Mouse (Mus musculus) embryonic facial prominence, embryonic 14.5 days (tissue): ENCODE measurements around the gene Ptprf. TPM values are rescaled to one million over a fixed set of nuclear protein-coding genes. Genes with fewer than 3 reads are reported as not detected.

Source experiments
- ATAC-seq: fragments of 200-750 bp; cut with Nextera tagmentation; 2 replicates; pipeline ENCODE4 v1.8.0; 2017; ENCODE audit warnings: low read depth, moderate number of reproducible peaks, moderate TSS enrichment
- DNase-seq: peaks from one replicate; pipeline ENCODE4 v3.0.0-alpha.2; 2015; ENCODE audit warnings: low spot score
- H3K27ac ChIP-seq: fragments of 300-500 bp; sonication (generic); replicated peaks from 2 replicates; pipeline ENCODE4 v1.5.1; 2014; ENCODE audit warnings: low read depth, mild to moderate bottlenecking, low read length, moderate library complexity
- H3K27me3 ChIP-seq: fragments of 300-500 bp; sonication (generic); replicated peaks from 2 replicates; pipeline ENCODE4 v1.6.1; 2014; ENCODE audit warnings: low read length; ENCODE audit not compliant: control insufficient read depth, insufficient read depth
- H3K36me3 ChIP-seq: fragments of 300-500 bp; sonication (generic); 2 replicates; pipeline ENCODE4 v1.6.1; 2014; ENCODE audit warnings: low read length, mixed read lengths; ENCODE audit not compliant: control insufficient read depth, insufficient read depth
- H3K4me1 ChIP-seq: fragments of 300-500 bp; sonication (generic); 2 replicates; pipeline ENCODE4 v1.6.1; 2014; ENCODE audit warnings: antibody characterized with exemption, low read length; ENCODE audit not compliant: control insufficient read depth, insufficient read depth
- H3K4me2 ChIP-seq: fragments of 300-500 bp; sonication (generic); 2 replicates; pipeline ENCODE4 v1.6.1; 2014; ENCODE audit warnings: low read depth, mild to moderate bottlenecking, low read length, moderate library complexity, mixed read lengths
- H3K4me3 ChIP-seq: fragments of 300-500 bp; sonication (generic); 2 replicates; pipeline ENCODE4 v1.5.1; 2014; ENCODE audit warnings: low read depth, mild to moderate bottlenecking, low read length
- H3K9ac ChIP-seq: fragments of 300-500 bp; sonication (generic); 2 replicates; pipeline ENCODE4 v1.6.1; 2014; ENCODE audit warnings: low read depth, mild to moderate bottlenecking, low read length, moderate library complexity, mixed read lengths
- H3K9me3 ChIP-seq: fragments of 300-500 bp; sonication (generic); 2 replicates; pipeline ENCODE4 v1.6.1; 2016; ENCODE audit warnings: low read length; ENCODE audit not compliant: control insufficient read depth
- WGBS: fragments of 180-500 bp; shearing (Covaris S2); extraction: QIAGEN DNeasy Blood & Tissue Kit; methylation state at CpG from one replicate; pipeline ENCODE4 v1.1.7; 2014; 5-methylcytosine and 5-hydroxymethylcytosine counted together
- polyA plus RNA-seq: library from polyadenylated mRNA; unstranded; fragments of >200 nt; fragmentation: Nextera tagmentation; extraction: Ambion mirVana; gene quantifications from 2 replicates; pipeline ENCODE4 v1.2.1, GENCODE M21; 2014

The Ptprf gene
- polyA plus RNA-seq, 1 experiment from 2014 or later, result 59.8 TPM

DNA sequence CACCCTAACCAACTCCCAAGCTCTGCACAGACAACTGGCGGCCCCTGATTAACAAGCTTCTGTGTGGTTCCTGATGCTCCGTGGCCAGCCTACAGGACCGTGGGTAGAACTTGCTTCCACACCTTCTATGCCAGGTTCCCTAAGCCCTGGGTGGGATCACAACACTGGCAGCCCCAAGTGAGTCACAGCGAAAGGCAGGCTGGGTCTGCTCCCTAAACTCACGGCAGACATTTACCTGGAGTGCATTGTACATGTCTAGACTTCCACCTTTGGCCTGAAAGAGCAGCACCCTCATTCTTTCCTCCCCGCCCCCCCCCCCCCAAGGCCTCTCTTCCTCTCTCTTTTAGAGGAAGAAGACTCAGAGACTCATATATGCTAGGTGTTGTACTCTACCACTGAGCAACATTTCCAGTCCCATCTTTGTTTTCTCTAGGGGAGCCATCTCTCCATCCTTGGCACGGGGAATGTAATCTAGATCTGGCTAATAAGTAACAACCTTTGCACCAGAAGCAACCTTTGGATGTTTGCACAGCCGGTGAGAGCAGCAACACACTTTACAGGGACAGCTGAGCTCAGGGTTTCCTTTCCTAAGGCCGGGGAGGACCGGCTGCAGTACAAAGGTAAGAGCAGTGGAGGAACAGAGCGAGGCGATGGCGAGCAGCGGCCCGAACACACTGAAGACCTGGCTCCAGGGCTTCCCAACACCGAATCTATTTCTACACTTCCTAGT is 51.1 kb downstream of the Ptprf start:
- H3K9ac ChIP-seq, result no peak overlapping the region
- H3K4me1 ChIP-seq, result no peaks in the 10 kb centered on the region
- no peaks in the 10 kb centered on the region for H3K27me3 ChIP-seq
- DNase-seq (no peak), ATAC-seq (no peak)
- WGBS, result 83% methylated on average over 16 of the region's 16 CpGs
- H3K4me2 ChIP-seq, result no peak overlapping the region
- no peak overlapping the region for H3K4me3 ChIP-seq
- no peaks in the 10 kb centered on the region for H3K9me3 ChIP-seq
- no peak overlapping the region for H3K27ac ChIP-seq
- H3K36me3 ChIP-seq, result peaks cover 47% of the 10 kb centered on the region

DNA sequence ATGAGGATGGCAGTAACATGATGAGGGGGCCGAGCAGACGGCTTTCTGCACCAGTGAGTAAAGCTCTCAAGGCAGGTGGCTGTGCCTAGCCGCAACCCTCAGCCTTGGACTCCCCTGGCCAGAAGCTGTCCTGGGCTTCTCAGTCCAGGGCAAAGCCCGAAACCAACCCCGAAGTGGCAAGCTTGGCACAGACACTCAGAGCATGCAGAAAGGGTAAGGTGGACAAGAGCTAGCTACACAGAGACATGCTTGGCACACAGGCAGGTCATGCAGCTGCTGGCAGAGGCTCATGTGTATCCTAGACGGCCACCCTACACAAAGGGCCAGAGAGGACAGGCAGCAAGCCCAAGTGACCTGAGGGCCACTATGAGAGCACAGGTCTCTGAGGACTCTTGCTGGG is 52.5 kb downstream of the Ptprf start:
- Histone ChIP-seq H3K4me3 (no peak overlapping the region), H3K27me3 (no peaks in the 10 kb centered on the region), H3K36me3 (peaks cover 51% of the 10 kb centered on the region), H3K4me1 (no peaks in the 10 kb centered on the region), H3K9me3 (no peaks in the 10 kb centered on the region), H3K4me2 (no peak overlapping the region), H3K9ac (no peak overlapping the region), H3K27ac (no peak overlapping the region)
- WGBS, result 86% methylated on average over 6 of the region's 6 CpGs
- ATAC-seq (no peak), DNase-seq (no peak)

DNA sequence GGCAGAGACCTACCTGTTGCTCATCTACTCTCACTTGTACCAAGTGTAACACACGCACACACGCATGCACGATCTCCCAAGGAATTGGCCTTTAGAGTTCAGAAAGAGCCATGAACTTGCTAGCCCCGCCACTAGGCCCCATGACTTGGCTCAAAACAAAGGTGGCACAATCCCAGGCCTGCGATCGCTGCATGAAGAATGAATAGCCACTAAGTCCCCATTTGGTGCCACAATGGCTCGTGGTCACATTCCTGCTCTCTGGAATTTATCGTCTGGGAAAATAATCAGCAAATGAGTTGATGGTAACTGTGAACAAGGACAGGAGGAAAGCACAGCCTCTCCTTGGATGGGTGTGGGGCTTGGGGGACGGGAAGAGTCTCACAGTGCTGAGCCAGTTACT is 54.3 kb downstream of the Ptprf start:
- H3K36me3 ChIP-seq, result peaks cover 61% of the 10 kb centered on the region
- no peak overlapping the region for H3K4me2 ChIP-seq
- no peak overlapping the region for H3K4me3 ChIP-seq
- no peak overlapping the region for H3K9ac ChIP-seq
- H3K4me1 ChIP-seq, result no peaks in the 10 kb centered on the region
- no peaks in the 10 kb centered on the region for H3K9me3 ChIP-seq
- DNase-seq (no peak), ATAC-seq (no peak)
- H3K27me3 ChIP-seq, result no peaks in the 10 kb centered on the region
- WGBS, result 83% methylated on average over 9 of the region's 9 CpGs
- no peak overlapping the region; the same call in 1 of the 2 replicates for H3K27ac ChIP-seq

- Histone ChIP-seq H3K9me3 (no peaks in the 10 kb centered on the region), H3K27me3 (no peaks in the 10 kb centered on the region), H3K4me3 (no peak overlapping the region), H3K27ac (no peak overlapping the region), H3K36me3 (peaks cover 80% of the 10 kb centered on the region), H3K4me2 (no peak overlapping the region), H3K9ac (no peak overlapping the region), H3K4me1 (no peaks in the 10 kb centered on the region)
- 59% methylated on average over 11 of the region's 11 CpGs for WGBS
- no peak for ATAC-seq
- no peak for DNase-seq
Observed at GRCm38 (mm10) chr4:118234711-118235388, 56.4 kb downstream of the Ptprf start.

DNA sequence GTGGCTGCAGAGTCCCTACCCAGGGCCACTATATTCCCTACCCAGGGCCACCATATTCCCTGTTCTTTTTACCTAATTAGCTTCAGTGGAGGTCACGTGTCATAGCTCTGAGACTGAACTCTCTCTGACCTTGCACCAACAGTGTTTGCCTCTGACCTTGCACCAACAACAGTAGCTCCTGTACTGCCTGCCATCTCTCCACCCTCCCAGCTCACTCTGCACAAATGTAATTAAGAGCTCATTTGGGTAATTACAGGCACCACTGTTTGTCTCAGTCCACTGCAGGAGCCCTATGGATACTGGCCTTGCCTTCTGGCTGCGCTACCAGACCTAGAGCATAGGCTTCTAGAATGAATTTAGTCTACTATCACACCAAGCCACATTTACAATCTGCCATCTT is 57.3 kb downstream of the Ptprf start:
- no peak overlapping the region for H3K4me3 ChIP-seq
- WGBS, result 77% methylated on average over 2 of the region's 2 CpGs
- no peak overlapping the region for H3K9ac ChIP-seq
- H3K27ac ChIP-seq, result no peak overlapping the region
- peaks cover 90% of the 10 kb centered on the region for H3K36me3 ChIP-seq
- DNase-seq (no peak), ATAC-seq (no peak)
- no peaks in the 10 kb centered on the region for H3K9me3 ChIP-seq
- no peaks in the 10 kb centered on the region for H3K4me1 ChIP-seq
- H3K27me3 ChIP-seq, result no peaks in the 10 kb centered on the region
- no peak overlapping the region for H3K4me2 ChIP-seq

GRCm38 (mm10) chr4:118231861-118232260 is 59.3 kb downstream of the Ptprf start:
- no peak overlapping the region for H3K4me2 ChIP-seq

DNA sequence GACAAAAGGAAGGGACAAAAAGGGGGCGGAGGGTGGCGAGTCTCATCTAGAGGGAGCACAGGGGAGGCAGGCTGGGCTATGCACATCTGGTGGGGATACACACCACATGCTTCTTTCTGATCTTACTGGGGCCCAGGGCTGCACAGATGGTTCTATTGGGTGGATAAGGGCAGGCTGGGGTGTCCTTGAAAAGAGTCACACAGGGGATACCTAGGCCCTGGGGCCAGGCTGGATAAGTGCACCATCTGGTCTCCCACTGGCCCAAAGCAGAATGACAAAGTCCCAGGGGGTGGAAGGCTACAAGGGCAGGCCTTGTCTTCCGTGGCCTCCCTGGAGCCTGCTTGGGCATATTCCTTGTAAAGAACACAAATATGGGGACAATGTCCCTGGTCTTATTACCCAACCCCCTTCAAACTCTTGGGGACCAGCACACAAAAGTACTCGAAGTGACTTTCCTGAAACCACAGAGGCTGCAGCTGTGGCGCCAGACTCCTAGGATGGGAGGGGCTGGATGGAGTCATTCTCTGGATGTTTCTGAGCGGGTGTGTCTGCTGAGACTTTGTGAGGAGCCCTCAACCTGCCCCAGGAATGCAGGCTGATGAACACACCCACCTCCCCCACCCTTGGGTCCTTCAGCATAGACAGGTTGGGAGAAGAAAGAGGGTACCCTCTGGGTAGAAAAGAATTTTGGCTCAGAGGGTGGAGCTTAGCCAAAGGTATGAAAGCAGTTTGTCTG is 62.0 kb downstream of the Ptprf start:
- Histone ChIP-seq H3K27me3 (no peaks in the 10 kb centered on the region), H3K36me3 (peaks cover 98% of the 10 kb centered on the region), H3K4me3 (no peak overlapping the region), H3K9me3 (no peaks in the 10 kb centered on the region), H3K4me2 (no peak overlapping the region), H3K9ac (no peak overlapping the region), H3K27ac (no peak overlapping the region; the same call in 1 of the 2 replicates), H3K4me1 (no peaks in the 10 kb centered on the region)
- DNase-seq (peak; percentile 74), ATAC-seq (peak; percentile 80)
- 60% methylated on average over 6 of the region's 6 CpGs for WGBS

More at GRCm38 (mm10) chr4:118231861-118232260, 59.3 kb downstream of the Ptprf start:
- Histone ChIP-seq H3K27ac (no peak overlapping the region), H3K9me3 (no peaks in the 10 kb centered on the region), H3K4me1 (no peaks in the 10 kb centered on the region), H3K4me3 (no peak overlapping the region), H3K9ac (no peak overlapping the region), H3K36me3 (peaks cover 98% of the 10 kb centered on the region), H3K27me3 (no peaks in the 10 kb centered on the region)
- ATAC-seq (no peak), DNase-seq (no peak)
- WGBS, result 78% methylated on average over 6 of the region's 6 CpGs

DNA sequence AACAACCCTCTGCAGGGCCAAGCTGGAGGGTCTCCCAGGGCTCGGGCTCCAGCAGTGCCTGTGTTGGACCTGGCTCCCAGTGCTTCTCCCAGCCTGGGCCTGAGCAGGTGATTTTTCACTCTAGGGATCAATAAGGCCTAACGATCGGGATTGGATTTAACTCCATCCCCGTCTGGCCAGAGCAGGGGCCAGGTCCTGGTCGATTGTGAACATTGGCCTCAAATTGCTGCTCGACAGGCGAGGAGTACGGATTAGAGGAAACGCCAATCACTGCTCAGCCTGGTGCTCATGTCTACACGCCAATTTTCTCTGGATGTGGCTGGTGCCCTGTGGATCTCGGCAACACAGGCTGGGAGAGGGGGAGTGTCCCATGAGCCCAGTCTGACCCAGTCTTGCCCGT is 63.8 kb downstream of the Ptprf start:
- 81% methylated on average over 12 of the region's 12 CpGs for WGBS
- ATAC-seq (no peak), DNase-seq (no peak)
- H3K4me3 ChIP-seq, result no peak overlapping the region
- H3K27me3 ChIP-seq, result no peaks in the 10 kb centered on the region
- H3K9ac ChIP-seq, result no peak overlapping the region
- no peak overlapping the region for H3K27ac ChIP-seq
- no peaks in the 10 kb centered on the region for H3K4me1 ChIP-seq
- H3K9me3 ChIP-seq, result no peaks in the 10 kb centered on the region
- H3K36me3 ChIP-seq, result peaks cover 100% of the 10 kb centered on the region
- no peak overlapping the region for H3K4me2 ChIP-seq
